Mouse (Mus musculus) megakaryocyte, embryonic 14.5 days (primary cell): ENCODE data around the gene Arid3a.

Source experiments
- FLI1 ChIP-seq: IDR thresholded peaks from 2 replicates; pipeline ENCODE4 v1.6.1; 2012; ENCODE audit warnings: low read length, inconsistent platforms, mixed read lengths
- GATA1 ChIP-seq: IDR thresholded peaks from 3 replicates; pipeline ENCODE4 v1.6.1; 2012; ENCODE audit warnings: mixed read lengths, low read length, inconsistent platforms, borderline replicate concordance

DNA sequence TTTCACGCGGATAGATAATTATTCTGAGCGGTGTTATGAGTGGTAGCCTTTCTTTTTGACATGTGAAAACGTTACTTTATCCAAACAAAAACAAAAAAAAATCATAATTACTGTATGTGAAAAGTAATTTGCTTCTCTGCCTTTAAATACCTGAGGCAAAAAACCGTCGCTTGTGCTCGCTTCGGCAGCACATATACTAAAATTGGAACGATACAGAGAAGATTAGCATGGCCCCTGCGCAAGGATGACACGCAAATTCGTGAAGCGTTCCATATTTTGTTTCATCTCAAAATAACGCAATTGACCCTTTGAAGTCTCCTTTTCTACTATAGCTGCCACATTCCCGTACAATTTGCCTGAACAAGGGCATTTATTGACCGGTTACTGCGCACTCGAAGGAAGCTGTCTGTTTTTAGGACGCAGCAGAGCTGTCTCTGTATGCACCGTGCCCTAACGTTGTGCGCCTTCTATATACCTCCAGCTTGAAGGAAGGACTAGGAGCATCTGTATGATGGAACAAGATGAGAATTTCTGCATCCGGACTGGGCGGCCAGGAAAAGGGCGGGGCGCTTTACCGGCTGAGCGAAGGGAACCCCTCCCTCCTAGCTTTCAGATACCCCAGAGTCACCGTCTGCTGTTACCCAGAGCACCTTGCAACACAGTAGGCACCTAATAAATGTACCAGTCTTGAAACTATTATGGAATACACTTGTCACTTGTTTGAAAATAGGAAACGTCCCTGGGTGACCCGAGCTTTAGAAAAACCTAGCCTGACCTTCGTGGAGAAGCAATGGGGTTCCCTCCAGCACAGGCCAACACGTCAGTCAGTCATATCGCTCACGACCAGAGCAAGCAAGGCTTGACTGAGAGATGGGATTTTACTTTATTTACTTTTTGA is 58.7 kb downstream of the Arid3a start:
- TF ChIP-seq GATA1 (no peak), FLI1 (no peak)
